Mouse (Mus musculus) small intestine, adult 2 months (tissue): ENCODE measurements around the gene Ice1. TPM values are rescaled to one million over a fixed set of nuclear protein-coding genes. Genes with fewer than 3 reads are reported as not detected.

Source experiments
- H3K27ac ChIP-seq: fragments of 200-500 bp; 2 replicates; pipeline ENCODE4 v1.5.1; 2012; ENCODE audit warnings: low read depth, low read length, control low read depth, inconsistent platforms; ENCODE audit not compliant: insufficient read depth
- H3K27me3 ChIP-seq: fragments of 200-500 bp; 2 replicates; pipeline ENCODE4 v1.6.1; 2012; ENCODE audit warnings: mild to moderate bottlenecking, moderate library complexity, low read length, inconsistent platforms; ENCODE audit not compliant: control insufficient read depth, insufficient read depth
- H3K36me3 ChIP-seq: fragments of 200-500 bp; 2 replicates; pipeline ENCODE4 v1.6.1; 2012; ENCODE audit warnings: mild to moderate bottlenecking, low read length, control low read depth, inconsistent platforms; ENCODE audit not compliant: control insufficient read depth, insufficient read depth
- H3K4me1 ChIP-seq: fragments of 200-500 bp; 2 replicates; pipeline ENCODE4 v1.6.1; 2012; ENCODE audit warnings: low read length, inconsistent platforms, mixed read lengths; ENCODE audit not compliant: control insufficient read depth, insufficient read depth, insufficient read length
- H3K4me3 ChIP-seq: fragments of 200-500 bp; 2 replicates; pipeline ENCODE4 v1.5.1; 2012; ENCODE audit warnings: low read depth, mild to moderate bottlenecking, control low read depth, inconsistent platforms, low read length, moderate library complexity
- CTCF ChIP-seq: fragments of 200-500 bp; IDR thresholded peaks from 2 replicates; pipeline ENCODE4 v1.5.1; 2012; ENCODE audit warnings: low read depth, mild to moderate bottlenecking, control low read depth, inconsistent platforms, low read length, moderate library complexity, mixed read lengths; ENCODE audit not compliant: insufficient replicate concordance, insufficient read length; ENCODE audit errors: extremely low read depth
- POLR2A ChIP-seq: fragments of 200-500 bp; IDR thresholded peaks from 2 replicates; pipeline ENCODE4 v1.6.1; 2012; ENCODE audit warnings: low read depth, mild to moderate bottlenecking, control low read depth, inconsistent platforms, low read length, moderate library complexity
- WGBS: fragments of 180-500 bp; shearing (Covaris S2); methylation state at CpG from one replicate; pipeline ENCODE4 v1.1.7; 2018; 5-methylcytosine and 5-hydroxymethylcytosine counted together
- polyA plus RNA-seq: library from polyadenylated mRNA; depleted of rRNA; stranded (reverse); fragments of >200 nt; gene quantifications from 2 replicates; pipeline ENCODE4 v1.2.3, GENCODE M21; 2012; rRNA removed

Gene Ice1
- polyA plus RNA-seq, result 5.2 and 7.7 TPM in 2 replicates

DNA sequence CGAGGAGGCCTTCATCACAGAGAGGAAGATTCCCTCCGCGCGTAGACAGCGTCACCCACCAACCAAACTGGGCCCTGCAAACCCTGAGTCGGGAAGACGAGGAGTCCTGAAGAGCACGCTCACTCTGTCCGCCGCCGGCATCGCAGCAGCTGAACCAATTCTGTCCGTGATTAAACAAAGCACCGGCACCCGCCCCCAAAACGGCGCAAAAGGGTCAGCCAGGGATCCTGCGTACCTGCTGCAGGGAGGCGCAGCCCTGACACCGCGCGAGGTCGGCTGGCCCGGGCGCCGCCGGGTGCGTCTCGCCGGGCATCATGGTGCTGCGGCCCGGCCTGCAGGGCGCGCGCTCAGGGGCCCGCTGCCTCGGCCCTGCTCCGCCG is at the start of gene Ice1:
Ice1 (minus strand) TSS at position 353 of the 380 bp plus-strand sequence.
- Histone ChIP-seq H3K4me3 (peak within 1 kb of the TSS; percentile 91), H3K27ac (peak within 1 kb of the TSS; percentile 98), H3K4me1 (peaks cover 6% of the 10 kb centered on the region; the same call in 1 of the 2 replicates), H3K27me3 (no peaks in the 10 kb centered on the region), H3K36me3 (no peaks in the 10 kb centered on the region)
- WGBS, result under 1% methylated on average over 39 of the region's 39 CpGs
- TF ChIP-seq POLR2A (no peak), CTCF (no peak)

DNA sequence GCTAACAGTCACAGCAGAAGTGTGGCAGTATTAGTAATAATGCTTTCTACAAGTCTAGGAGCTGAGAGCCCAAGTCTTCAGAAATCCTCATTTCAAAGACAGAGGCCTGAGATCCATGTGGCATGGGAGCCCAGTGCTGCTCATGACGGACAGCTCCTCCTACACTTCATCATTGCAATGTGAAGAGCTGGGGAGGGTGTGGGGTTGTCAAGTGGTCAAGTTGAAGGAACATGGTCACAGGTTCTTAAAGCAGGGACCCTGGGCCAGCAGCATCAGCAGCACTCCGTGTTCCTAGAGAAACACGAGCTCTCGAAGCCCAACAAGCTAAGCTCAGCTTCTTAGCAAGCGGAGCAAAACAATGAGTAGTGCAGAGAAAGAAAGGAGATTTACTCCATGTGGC is 48.4 kb upstream of the Ice1 start:
- 91% methylated on average over 5 of the region's 5 CpGs for WGBS
- Histone ChIP-seq H3K4me3 (no peak overlapping the region), H3K4me1 (peaks cover 6% of the 10 kb centered on the region; the same call in 1 of the 2 replicates), H3K27ac (no peak overlapping the region), H3K36me3 (no peaks in the 10 kb centered on the region), H3K27me3 (no peaks in the 10 kb centered on the region)
- TF ChIP-seq POLR2A (no peak), CTCF (no peak)

GRCm38 (mm10) chr13:70684976-70685609 is 47.7 kb upstream of the Ice1 start:
- TF ChIP-seq POLR2A (no peak), CTCF (no peak)
- H3K27me3 ChIP-seq, result no peaks in the 10 kb centered on the region
- WGBS, result 54% methylated on average over 7 of the region's 7 CpGs

DNA sequence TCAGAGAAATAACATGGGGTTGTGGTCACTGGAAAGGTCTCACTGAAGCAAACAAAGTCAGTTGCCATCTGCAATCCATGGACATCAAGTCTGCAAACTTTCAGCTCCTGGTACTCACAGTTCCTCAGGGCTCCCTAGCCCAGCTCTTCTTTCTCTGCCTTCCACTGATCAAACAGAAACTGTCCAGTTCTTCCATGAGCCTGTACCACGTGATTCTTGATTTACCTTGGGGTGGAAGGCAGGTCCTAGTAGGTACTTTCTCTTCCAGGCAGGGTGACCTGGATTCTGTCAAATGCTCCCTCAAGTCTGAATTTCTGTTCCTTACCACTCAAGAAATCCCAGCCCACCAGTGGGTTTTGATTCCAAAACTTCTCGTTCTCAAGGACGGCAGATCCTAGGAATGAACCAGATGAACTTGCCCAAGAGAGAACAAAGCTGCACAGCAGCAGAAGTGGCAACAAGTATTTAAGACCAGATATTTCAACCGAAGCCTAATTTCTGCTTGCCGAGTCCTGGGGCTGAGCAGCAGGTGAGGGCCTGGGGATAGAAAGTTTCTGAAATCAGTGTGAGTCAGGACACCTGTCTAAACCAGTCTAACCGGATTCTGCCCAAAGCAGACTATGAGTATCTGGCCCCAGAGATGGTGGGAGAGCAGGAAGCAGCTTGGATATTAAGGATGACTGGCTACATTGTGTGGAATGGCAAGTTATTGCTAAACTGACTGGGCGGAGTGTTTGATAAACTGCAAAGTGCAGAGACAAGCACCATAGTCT is 44.2 kb upstream of the Ice1 start:
- Histone ChIP-seq H3K27ac (peak overlapping the region; percentile 56), H3K4me1 (peaks cover 6% of the 10 kb centered on the region; the same call in 1 of the 2 replicates), H3K4me3 (no peak overlapping the region), H3K27me3 (no peaks in the 10 kb centered on the region), H3K36me3 (no peaks in the 10 kb centered on the region)
- TF ChIP-seq POLR2A (no peak), CTCF (no peak)
- WGBS, result 28% methylated on average over 7 of the region's 7 CpGs

More at GRCm38 (mm10) chr13:70684976-70685609, 47.7 kb upstream of the Ice1 start:
- Histone ChIP-seq H3K4me1 (peaks cover 6% of the 10 kb centered on the region; the same call in 1 of the 2 replicates), H3K36me3 (no peaks in the 10 kb centered on the region), H3K4me3 (no peak overlapping the region), H3K27ac (no peak overlapping the region)

- no peak for TF ChIP-seq CTCF
- TF ChIP-seq POLR2A, result no peak
- WGBS, result 81% methylated on average over 3 of the region's 3 CpGs
These were observed 42.9 kb upstream of the Ice1 start for GRCm38 (mm10) chr13:70680316-70680715.

DNA sequence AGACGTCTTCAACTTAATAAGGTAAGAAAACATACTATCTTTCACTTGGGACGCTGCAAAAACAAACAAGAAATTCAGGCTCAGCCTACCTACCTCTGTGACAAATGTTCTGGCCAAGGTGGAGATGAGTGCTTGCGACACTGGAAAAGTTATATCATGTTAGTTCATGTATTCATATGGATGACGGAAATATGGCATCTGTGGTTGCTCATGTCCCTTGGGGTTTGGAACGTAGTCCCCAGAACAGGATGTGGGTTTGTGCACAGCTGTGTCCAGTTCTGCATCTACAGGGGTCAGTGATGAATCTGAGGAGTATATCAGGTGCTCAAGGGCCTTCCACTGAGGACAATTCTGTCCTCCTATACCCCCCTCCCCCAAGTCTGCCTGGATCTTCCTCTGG is 40.3 kb upstream of the Ice1 start:
- no peak overlapping the region for H3K27ac ChIP-seq
- no peaks in the 10 kb centered on the region for H3K27me3 ChIP-seq
- H3K36me3 ChIP-seq, result no peaks in the 10 kb centered on the region
- peaks cover 9% of the 10 kb centered on the region; the same call in 1 of the 2 replicates for H3K4me1 ChIP-seq
- 85% methylated on average over 5 of the region's 5 CpGs for WGBS
- no peak for TF ChIP-seq POLR2A
- TF ChIP-seq CTCF, result no peak
- no peak overlapping the region for H3K4me3 ChIP-seq

More at GRCm38 (mm10) chr13:70680316-70680715, 42.9 kb upstream of the Ice1 start:
- H3K27me3 ChIP-seq, result no peaks in the 10 kb centered on the region
- no peak overlapping the region for H3K4me3 ChIP-seq
- no peak overlapping the region for H3K27ac ChIP-seq
- no peaks in the 10 kb centered on the region for H3K36me3 ChIP-seq
- H3K4me1 ChIP-seq, result peaks cover 9% of the 10 kb centered on the region; the same call in 1 of the 2 replicates
